Mouse (Mus musculus) adrenal gland, postnatal 4 days (tissue): ENCODE measurements around the gene Gli1. TPM values are rescaled to one million over a fixed set of nuclear protein-coding genes. Genes with fewer than 3 reads are reported as not detected.
"Not testable (repeated sequence)": the region's sequence is repeated elsewhere in the genome, so short reads cannot be mapped to it uniquely, and the experiment has no call there.

Experiments used
- DNase-seq, 2 experiments: peaks; one replicate each; pipeline ENCODE4 v3.0.0; 2021 to 2022; ENCODE audit warnings: low spot score in 2 of 2, mixed read lengths in 2 of 2
- total RNA-seq, 2 experiments: library from RNA; stranded (reverse); gene quantifications; 2 replicates each; pipeline ENCODE4 v1.2.3; 2021

Gene Gli1
- total RNA-seq, 2 experiments from 2014 or later, result 16.4 to 17.2 TPM

GRCm38 (mm10) chr10:127323131-127323855, 18.5 kb downstream of the Gli1 start:
- no peak for DNase-seq

GRCm38 (mm10) chr10:127322669-127323068, 19.1 kb downstream of the Gli1 start:
- no peak for DNase-seq

GRCm38 (mm10) chr10:127322178-127322577, 19.6 kb downstream of the Gli1 start:
- no peak for DNase-seq

GRCm38 (mm10) chr10:127321621-127322020, 20.2 kb downstream of the Gli1 start, which contains the start of gene Arhgap9:
Arhgap9 (plus strand) TSS chr10:127321964.
- DNase-seq, result no peak

- DNase-seq, result no peak
Measured at GRCm38 (mm10) chr10:127319969-127320368, 21.8 kb downstream of the Gli1 start.

GRCm38 (mm10) chr10:127318009-127318408, 23.8 kb downstream of the Gli1 start:
- no peak for DNase-seq

- no peak for DNase-seq
Measured at GRCm38 (mm10) chr10:127317277-127317676, 24.5 kb downstream of the Gli1 start.

- DNase-seq, result not testable (repeated sequence)
Measured at GRCm38 (mm10) chr10:127314950-127315349, 26.8 kb downstream of the Gli1 start.

- DNase-seq, result not testable (repeated sequence)
Measured at GRCm38 (mm10) chr10:127313516-127313915, 28.3 kb downstream of the Gli1 start.

- DNase-seq, result no peak
Measured at GRCm38 (mm10) chr10:127312858-127313257, 28.9 kb downstream of the Gli1 start.

- DNase-seq, result peak in 1 of 2 experiments; percentile 64
Measured at GRCm38 (mm10) chr10:127312356-127312676, 29.5 kb downstream of the Gli1 start.

- peak; percentile 71 to 87 for DNase-seq
Measured at GRCm38 (mm10) chr10:127311476-127312355, 30.1 kb downstream of the Gli1 start, which contains the start of gene Mars. Mars (minus strand) TSS chr10:127311786.

- no peak for DNase-seq
Measured at GRCm38 (mm10) chr10:127310523-127311475, 31.0 kb downstream of the Gli1 start.

GRCm38 (mm10) chr10:127309167-127309566, 32.6 kb downstream of the Gli1 start:
- not testable (repeated sequence) for DNase-seq

GRCm38 (mm10) chr10:127303136-127303535, 38.6 kb downstream of the Gli1 start:
- no peak for DNase-seq

GRCm38 (mm10) chr10:127300361-127300760, 41.4 kb downstream of the Gli1 start:
- no peak for DNase-seq

- no peak for DNase-seq
Measured at GRCm38 (mm10) chr10:127297015-127297871, 44.5 kb downstream of the Gli1 start.

- DNase-seq, result no peak
Measured at GRCm38 (mm10) chr10:127295986-127296794, 45.6 kb downstream of the Gli1 start.

GRCm38 (mm10) chr10:127294895-127295510, 46.8 kb downstream of the Gli1 start:
- no peak for DNase-seq
